Mouse (Mus musculus): ENCODE data around the gene Csgalnact2. TPM values are rescaled to one million over a fixed set of nuclear protein-coding genes. Genes with fewer than 3 reads are reported as not detected.
A peak's percentile ranks its signal among the peaks of the same experiment; 100 is the strongest.

The Csgalnact2 gene
- total RNA-seq, 2 experiments from 2014 or later, result 20.1 to 30.2 TPM

GRCm38 (mm10) chr6:118150128-118150527, 11.2 kb upstream of the Csgalnact2 start:
- no peak for ATAC-seq (replicated peaks; ENCODE audit: low FRiP score, poor library complexity, severe bottlenecking)

- ATAC-seq (replicated peaks; ENCODE audit: low FRiP score, poor library complexity, severe bottlenecking), result no peak
These were observed 2.0 kb upstream of the Csgalnact2 start for GRCm38 (mm10) chr6:118140961-118141360.

- no peak for ATAC-seq (replicated peaks; ENCODE audit: low FRiP score, poor library complexity, severe bottlenecking)
These were observed 1.8 kb downstream of the Csgalnact2 start for GRCm38 (mm10) chr6:118137148-118137547.

GRCm38 (mm10) chr6:118134461-118134860, 4.5 kb downstream of the Csgalnact2 start:
- no peak for ATAC-seq (replicated peaks; ENCODE audit: low FRiP score, poor library complexity, severe bottlenecking)

DNA sequence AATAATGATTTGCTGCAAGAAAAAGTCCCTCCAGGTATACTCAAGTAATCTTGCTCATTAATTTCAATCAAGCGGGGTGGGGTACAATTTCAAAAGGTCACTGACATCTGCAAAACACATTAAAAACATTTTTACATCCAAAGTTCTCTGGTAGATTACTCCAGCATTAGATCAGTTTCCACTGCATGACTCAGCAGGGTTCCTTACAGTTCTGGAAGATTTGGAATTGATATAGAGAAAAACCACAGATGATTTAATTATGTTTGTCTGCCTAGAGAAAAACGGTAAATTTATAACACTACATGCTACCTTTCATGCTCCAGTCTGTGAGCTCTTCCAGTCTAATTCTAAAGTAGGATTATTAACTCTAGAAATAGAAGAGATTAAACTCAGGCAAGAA, 8.9 kb downstream of the Csgalnact2 start:
- no peak for ATAC-seq (replicated peaks; ENCODE audit: low FRiP score, poor library complexity, severe bottlenecking)

- 0 out of 2 replicates have a peak, but pooled peaks have one; percentile 49 for ATAC-seq (replicated peaks; ENCODE audit: low FRiP score, poor library complexity, severe bottlenecking)
These were observed 11.0 kb downstream of the Csgalnact2 start for GRCm38 (mm10) chr6:118127827-118128487.

DNA sequence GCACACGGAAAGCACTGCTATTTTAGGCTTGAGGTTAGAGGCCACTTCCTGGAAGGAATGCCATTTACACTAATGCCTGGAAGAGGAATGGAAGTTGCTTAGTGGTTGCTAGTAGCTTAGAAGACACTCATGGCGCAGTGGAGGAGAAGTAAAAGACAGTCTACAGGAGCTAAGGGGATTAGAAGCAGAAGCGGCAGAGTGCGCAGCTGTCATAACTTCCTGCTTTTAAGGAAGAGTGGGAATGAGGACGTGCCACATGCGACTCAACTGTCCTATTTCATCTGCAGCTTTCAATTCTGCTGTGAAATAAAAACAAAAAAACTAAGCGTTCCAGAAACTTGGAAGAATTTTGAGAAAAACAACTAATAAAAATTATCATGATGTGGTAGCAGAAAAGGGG, 11.7 kb downstream of the Csgalnact2 start:
- no peak for ATAC-seq (replicated peaks; ENCODE audit: low FRiP score, poor library complexity, severe bottlenecking)

GRCm38 (mm10) chr6:118126577-118126976, 12.4 kb downstream of the Csgalnact2 start:
- ATAC-seq (replicated peaks; ENCODE audit: low FRiP score, poor library complexity, severe bottlenecking), result no peak

DNA sequence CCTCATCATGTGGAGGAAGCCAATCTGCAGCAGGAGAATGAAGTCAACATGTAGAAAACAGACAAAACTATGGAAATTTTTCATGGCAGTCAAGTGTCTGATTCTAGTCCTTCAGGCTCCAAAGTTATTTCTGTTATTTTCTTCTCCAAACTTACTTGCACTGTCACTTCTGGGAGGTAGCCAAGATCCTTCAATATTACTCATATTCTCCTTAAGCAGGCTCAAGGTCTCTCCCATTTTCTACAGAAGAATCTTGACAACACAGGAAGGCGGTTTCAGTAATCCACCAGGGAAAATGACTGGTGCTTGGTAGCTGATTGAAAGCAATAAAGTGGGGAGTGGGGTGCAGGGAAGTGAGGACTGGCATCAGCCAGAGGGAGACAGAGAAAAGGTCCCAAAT, 16.2 kb downstream of the Csgalnact2 start:
- no peak for ATAC-seq (replicated peaks; ENCODE audit: low FRiP score, poor library complexity, severe bottlenecking)

GRCm38 (mm10) chr6:118111810-118112209, 27.1 kb downstream of the Csgalnact2 start:
- ATAC-seq (replicated peaks; ENCODE audit: low FRiP score, poor library complexity, severe bottlenecking), result no peak

- no peak for ATAC-seq (replicated peaks; ENCODE audit: low FRiP score, poor library complexity, severe bottlenecking)
These were observed 39.6 kb downstream of the Csgalnact2 start for GRCm38 (mm10) chr6:118099311-118099802.

DNA sequence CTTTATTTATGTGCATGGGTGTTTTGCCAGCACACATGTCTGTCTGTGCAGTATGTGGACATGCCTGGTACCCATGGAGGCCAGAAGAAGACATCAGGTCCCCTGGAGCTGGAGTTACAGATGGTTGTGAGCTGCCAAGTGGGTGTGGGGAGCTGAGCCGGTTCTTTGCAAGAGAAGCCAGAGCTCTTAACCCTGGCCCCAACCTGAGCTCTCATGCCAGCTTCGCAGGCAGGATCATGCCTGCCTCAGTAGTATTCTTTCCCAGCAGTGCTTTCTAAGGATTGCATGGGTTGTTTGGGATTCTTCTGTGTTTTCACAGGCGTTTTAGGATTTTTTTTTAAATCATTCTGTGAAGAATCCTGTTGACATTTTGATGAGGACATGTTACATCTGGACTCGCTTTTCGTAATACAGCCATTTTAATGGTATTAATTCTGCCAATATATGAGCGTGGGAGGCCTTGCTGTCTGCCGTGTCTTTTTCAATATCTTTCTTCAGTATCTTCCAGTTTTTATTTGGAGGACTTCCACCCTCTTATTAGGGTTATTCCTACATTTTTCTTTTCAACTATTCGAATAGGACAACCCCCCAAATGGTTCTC, 41.1 kb downstream of the Csgalnact2 start:
- ATAC-seq (replicated peaks; ENCODE audit: low FRiP score, poor library complexity, severe bottlenecking), result no peak

- no peak for ATAC-seq (replicated peaks; ENCODE audit: low FRiP score, poor library complexity, severe bottlenecking)
These were observed 48.1 kb downstream of the Csgalnact2 start for GRCm38 (mm10) chr6:118090827-118091226.

- ATAC-seq (replicated peaks; ENCODE audit: low FRiP score, poor library complexity, severe bottlenecking), result no peak
These were observed 50.0 kb downstream of the Csgalnact2 start for GRCm38 (mm10) chr6:118088750-118089440.

GRCm38 (mm10) chr6:118087955-118088354, 51.0 kb downstream of the Csgalnact2 start:
- no peak for ATAC-seq (replicated peaks; ENCODE audit: low FRiP score, poor library complexity, severe bottlenecking)

DNA sequence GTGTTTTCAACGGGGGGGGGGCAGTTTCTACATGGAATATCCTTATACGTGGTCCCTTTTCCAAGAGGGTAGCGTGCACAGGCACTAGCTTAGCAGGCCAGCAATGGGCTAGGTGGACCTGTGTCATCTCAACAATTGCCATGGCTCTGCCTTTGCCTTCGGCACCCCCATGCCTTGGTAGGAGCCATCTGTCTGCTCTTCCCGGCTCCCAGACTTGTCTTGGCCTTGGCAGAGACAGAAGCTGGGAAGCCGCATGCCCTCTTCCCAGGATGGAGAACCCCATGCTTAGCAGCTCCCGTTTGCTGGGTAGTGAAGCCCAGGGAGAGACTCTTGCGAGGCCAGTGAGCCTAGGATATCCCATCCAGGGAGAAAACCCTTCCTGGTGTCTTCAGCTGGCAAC, 54.3 kb downstream of the Csgalnact2 start:
- ATAC-seq (replicated peaks; ENCODE audit: low FRiP score, poor library complexity, severe bottlenecking), result no peak

DNA sequence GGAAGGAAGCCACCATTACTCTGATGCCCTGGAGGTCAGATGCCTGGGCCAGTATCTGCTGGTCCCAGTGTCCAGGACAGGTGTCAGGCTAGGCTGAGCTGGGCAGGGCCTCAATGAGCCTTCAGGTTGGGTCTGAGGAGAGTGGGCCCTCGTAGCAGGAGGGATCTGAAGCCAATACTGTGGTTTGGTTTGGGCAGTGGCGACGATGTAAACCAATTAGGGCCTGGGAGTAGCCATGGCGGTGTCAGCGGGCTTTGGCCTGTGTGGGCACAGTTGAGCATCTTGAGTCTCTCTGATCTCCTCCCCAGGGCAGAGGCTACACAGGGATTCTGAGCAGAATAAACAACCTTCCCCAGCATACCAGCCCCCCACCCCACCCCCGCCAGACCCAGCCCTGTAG, 55.3 kb downstream of the Csgalnact2 start:
- ATAC-seq (replicated peaks; ENCODE audit: low FRiP score, poor library complexity, severe bottlenecking), result no peak

GRCm38 (mm10) chr6:118082384-118082783, 56.6 kb downstream of the Csgalnact2 start:
- no peak for ATAC-seq (replicated peaks; ENCODE audit: low FRiP score, poor library complexity, severe bottlenecking)

GRCm38 (mm10) chr6:118080711-118081110, 58.2 kb downstream of the Csgalnact2 start:
- no peak for ATAC-seq (replicated peaks; ENCODE audit: low FRiP score, poor library complexity, severe bottlenecking)

GRCm38 (mm10) chr6:118079762-118080465, 59.0 kb downstream of the Csgalnact2 start:
- no peak for ATAC-seq (replicated peaks; ENCODE audit: low FRiP score, poor library complexity, severe bottlenecking)
